ENCODE assay signal across 8 mouse cellular contexts in genomic region chr10:18844441-18845286, GRCm38 (mm10). TPM values are rescaled to one million over a fixed set of nuclear protein-coding genes. Genes with fewer than 3 reads are reported as not detected.
DNase-seq lines count a peak whose midpoint lies in the region; ATAC-seq and TF ChIP-seq lines count a peak whose summit lies in the region.

Gene Perp, plus strand, starts transcription at chr10:18845020.

- no peak for TF ChIP-seq EP300 in heart, adult 2 months (IDR thresholded peaks at IDR 0.05; ENCODE audit: insufficient read depth, low read depth, low read length)

- no peak for TF ChIP-seq POLR2A in heart, adult 2 months (IDR thresholded peaks at IDR 0.05; ENCODE audit: insufficient read depth, low read depth, low read length)

- WGBS in heart, adult 2 months, result 4% methylated on average over 54 of the region's 54 CpGs
- WGBS in intestine, postnatal 0 days, result 2% methylated on average over 51 of the region's 54 CpGs
- 3% methylated on average over 54 of the region's 54 CpGs for WGBS in liver, embryonic 15.5 days (ENCODE audit: insufficient replicate concordance)

- H3K9me3 ChIP-seq in intestine, postnatal 0 days (ENCODE audit: control insufficient read depth), result no peaks in the 10 kb centered on the region
- no peaks in the 10 kb centered on the region for H3K9me3 ChIP-seq in liver, embryonic 15.5 days (replicated peaks)

- peaks cover 1% of the 10 kb centered on the region; the same call in 1 of the 2 replicates for H3K4me1 ChIP-seq in heart, adult 2 months (ENCODE audit: control insufficient read depth, insufficient read depth, low read length)
- no peaks in the 10 kb centered on the region for H3K4me1 ChIP-seq in intestine, postnatal 0 days (replicated peaks; ENCODE audit: control insufficient read depth, insufficient read depth, low read length)
- no peaks in the 10 kb centered on the region for H3K4me1 ChIP-seq in liver, embryonic 15.5 days (replicated peaks)

- peak within 1 kb of the TSS; percentile 87 for H3K9ac ChIP-seq in heart, adult 2 months (ENCODE audit: low read depth, low read length)
- peak within 1 kb of the TSS; percentile 68 for H3K9ac ChIP-seq in intestine, postnatal 0 days (ENCODE audit: low read depth, low read length)
- H3K9ac ChIP-seq in liver, embryonic 15.5 days, result peak within 1 kb of the TSS; percentile 39; the same call in 1 of the 2 replicates

- H3K27me3 ChIP-seq in heart, adult 2 months (ENCODE audit: control insufficient read depth, insufficient read depth, low read length), result peaks cover 4% of the 10 kb centered on the region; the same call in 1 of the 2 replicates
- no peaks in the 10 kb centered on the region for H3K27me3 ChIP-seq in intestine, postnatal 0 days (replicated peaks; ENCODE audit: control insufficient read depth, insufficient read depth, low read length)
- peaks cover 29% of the 10 kb centered on the region for H3K27me3 ChIP-seq in liver, embryonic 15.5 days

- H3K79me2 ChIP-seq in heart, adult 2 months (replicated peaks; ENCODE audit: control insufficient read depth, insufficient read depth, low read length), result no peaks in the 10 kb centered on the region

- ATAC-seq in intestine, postnatal 0 days, result peak; percentile 98
- ATAC-seq in liver, embryonic 15.5 days (ENCODE audit: insufficient read depth), result peak; percentile 91

- no peaks in the 10 kb centered on the region for H3K36me3 ChIP-seq in heart, adult 2 months (ENCODE audit: control insufficient read depth, insufficient read depth, low read length)
- no peaks in the 10 kb centered on the region for H3K36me3 ChIP-seq in intestine, postnatal 0 days (ENCODE audit: control insufficient read depth, insufficient read depth)
- no peaks in the 10 kb centered on the region for H3K36me3 ChIP-seq in liver, embryonic 15.5 days (replicated peaks)

- intact Hi-C loops in left cerebral cortex, postnatal 25 days (cut with DNase I), result loop anchor here (5.0 kb wide), 4 partner anchors 82 to 442 kb away; partner anchors contain the start of gene Hebp2
- intact Hi-C loops in heart, adult 2 months (cut with DNase I), result loop anchor here (2.0 kb wide), 1 partner anchor 42 kb away; no protein-coding TSS in a partner anchor

- peak within 1 kb of the TSS; percentile 58 for H3K4me3 ChIP-seq in heart, adult 2 months
- peak within 1 kb of the TSS; percentile 62 for H3K4me3 ChIP-seq in intestine, postnatal 0 days (ENCODE audit: low read depth, low read length)
- H3K4me3 ChIP-seq in liver, embryonic 15.5 days (replicated peaks), result peak within 1 kb of the TSS; percentile 57

- peak within 1 kb of the TSS; percentile 60 for H3K27ac ChIP-seq in heart, adult 2 months
- H3K27ac ChIP-seq in intestine, postnatal 0 days (ENCODE audit: low read depth, low read length), result peak within 1 kb of the TSS; percentile 95
- H3K27ac ChIP-seq in liver, embryonic 15.5 days (replicated peaks), result peak within 1 kb of the TSS; percentile 68

- H3K4me2 ChIP-seq in intestine, postnatal 0 days (replicated peaks; ENCODE audit: low read depth), result peak within 1 kb of the TSS; percentile 78
- H3K4me2 ChIP-seq in liver, embryonic 15.5 days, result peak within 1 kb of the TSS; percentile 68

- no peak; the same call in 1 of the 2 replicates for TF ChIP-seq CTCF in heart, adult 2 months (IDR thresholded peaks at IDR 0.05)
- TF ChIP-seq CTCF in intestine, postnatal 0 days (IDR thresholded peaks at IDR 0.05; ENCODE audit: low read depth), result peak; percentile 49

- DNase-seq in left cerebral cortex, postnatal 25 days (ENCODE audit: low spot score in 2 of 2), result peak; percentile 12 to 18
- DNase-seq in left cerebral cortex, adult 8-10 months (ENCODE audit: low spot score in 2 of 2), result no peak
- peak; percentile 58 to 62 for DNase-seq in cerebellum, postnatal 14 days
- DNase-seq in heart, adult 2 months, result peak; percentile 57 to 72
- DNase-seq in neural tube, embryonic 10.5 days (ENCODE audit: extremely low spot score, low spot score), result peak; percentile 65
- DNase-seq in thymus, postnatal 25 days, result peak; percentile 64

RNA-seq across cellular contexts. Expression of gene Perp, which starts in this region (rescaled TPM):
- 1 to 10 TPM; 4.4 to 5.3 TPM for total RNA-seq in left cerebral cortex, postnatal 25 days (2021)
- total RNA-seq in left cerebral cortex, adult 8-10 months (2022), result 1 to 10 TPM; 4.4 to 6.5 (median 4.8) TPM
- total RNA-seq in heart, adult 2 months (2021), result 100 to 1,000 TPM in 1 of 2 experiments, 10 to 100 TPM in 1; 86.1 to 105 TPM
- 137 and 153 TPM in 2 replicates for polyA plus RNA-seq in heart, adult 2 months (2012; rRNA removed)
- polyA plus RNA-seq in intestine, postnatal 0 days (2015; fragmentation: Nextera tagmentation; extraction: Ambion mirVana), result 223 and 244 TPM in 2 replicates
- 19.7 and 21.5 TPM in 2 replicates for polyA plus RNA-seq in liver, embryonic 15.5 days (2015; fragmentation: Nextera tagmentation; extraction: Ambion mirVana)

Comparison
In these comparisons a context has a peak if more than half of its experiments do, and no peak if none do; other contexts are left out.
1. RNA of gene Perp (total RNA-seq): 86.1 to 105 TPM in heart, adult 2 months; 4.4 to 5.3 TPM in left cerebral cortex, postnatal 25 days and 4.4 to 6.5 TPM in left cerebral cortex, adult 8-10 months; every median in the first group is over 10 times any median in the second.
2. DNase-seq: peak in left cerebral cortex, postnatal 25 days (2 of 2), cerebellum, postnatal 14 days (2 of 2), heart, adult 2 months (2 of 2), neural tube, embryonic 10.5 days (single experiment) and thymus, postnatal 25 days (single experiment); none in left cerebral cortex, adult 8-10 months (0 of 2).
3. Peak in every context shown above with its lines, with median percentiles within 50 percentile points of each other: H3K27ac ChIP-seq, H3K4me3 ChIP-seq and H3K9ac ChIP-seq.